Mouse (Mus musculus): ENCODE results near the gene Col4a2.

Gene Col4a2

GRCm38 (mm10) chr8:11324801-11325395 is 12.3 kb downstream of the Col4a2 start:
- DNase-seq (ENCODE audit: low spot score) = no peak

- DNase-seq (ENCODE audit: low spot score) = no peak
Observed at GRCm38 (mm10) chr8:11327298-11327697, 14.7 kb downstream of the Col4a2 start.

DNA sequence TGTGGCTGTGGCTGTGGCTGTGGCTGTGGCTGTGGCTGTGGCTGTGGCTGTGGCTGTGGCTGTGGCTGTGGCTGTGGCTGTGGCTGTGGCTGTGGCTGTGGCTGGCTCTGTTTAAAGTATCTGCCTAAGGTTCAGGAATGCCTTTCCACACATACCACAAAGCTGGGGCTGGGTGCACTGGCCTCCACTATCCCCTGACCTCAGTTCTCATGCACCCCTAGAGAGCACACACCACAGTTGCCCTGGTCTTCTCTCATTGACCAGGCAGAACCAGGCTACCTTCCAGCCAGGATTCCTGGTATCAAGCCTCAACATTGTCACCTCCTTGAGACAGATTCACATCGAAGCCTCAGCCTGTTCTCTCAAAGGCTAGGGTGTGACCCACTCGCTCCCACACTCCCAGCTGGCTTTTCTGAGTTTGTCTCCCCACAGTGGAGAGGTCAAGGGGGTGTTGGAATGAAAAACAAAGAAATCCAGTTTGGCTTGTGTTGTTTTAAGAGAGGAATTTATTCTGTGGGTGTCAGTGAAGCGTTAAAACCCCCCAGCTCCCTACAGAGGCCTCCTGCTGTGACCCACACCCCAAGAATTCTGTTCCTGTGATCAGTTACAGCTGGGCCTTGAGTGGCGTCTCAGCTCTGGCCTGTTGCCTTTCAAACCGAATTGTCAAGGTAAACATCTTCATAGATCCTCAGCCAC is 15.3 kb downstream of the Col4a2 start:
- DNase-seq (ENCODE audit: low spot score) = no peak

DNA sequence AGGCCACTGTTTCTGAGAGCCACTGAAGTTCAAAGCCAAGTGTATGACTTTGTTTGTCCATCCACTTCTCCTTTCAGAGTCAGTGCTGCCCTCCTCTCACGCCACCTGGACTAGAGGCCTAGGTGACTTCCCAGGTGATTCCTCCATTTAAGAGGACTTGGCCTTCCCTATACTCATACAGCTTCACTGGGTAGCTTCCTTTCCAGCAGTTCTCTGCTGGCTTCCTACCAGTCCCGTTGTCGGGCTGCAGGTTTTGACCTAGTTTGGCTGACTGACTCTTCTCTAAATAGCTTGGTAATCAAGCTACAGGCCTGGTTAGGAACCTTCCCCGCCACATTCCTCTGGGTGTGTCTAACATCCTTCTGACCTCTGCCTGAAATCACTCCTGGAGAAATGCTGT is 19.0 kb downstream of the Col4a2 start:
- no peak for DNase-seq (ENCODE audit: low spot score)

- no peak for DNase-seq (ENCODE audit: low spot score)
Observed at GRCm38 (mm10) chr8:11333746-11334145, 21.1 kb downstream of the Col4a2 start.

DNA sequence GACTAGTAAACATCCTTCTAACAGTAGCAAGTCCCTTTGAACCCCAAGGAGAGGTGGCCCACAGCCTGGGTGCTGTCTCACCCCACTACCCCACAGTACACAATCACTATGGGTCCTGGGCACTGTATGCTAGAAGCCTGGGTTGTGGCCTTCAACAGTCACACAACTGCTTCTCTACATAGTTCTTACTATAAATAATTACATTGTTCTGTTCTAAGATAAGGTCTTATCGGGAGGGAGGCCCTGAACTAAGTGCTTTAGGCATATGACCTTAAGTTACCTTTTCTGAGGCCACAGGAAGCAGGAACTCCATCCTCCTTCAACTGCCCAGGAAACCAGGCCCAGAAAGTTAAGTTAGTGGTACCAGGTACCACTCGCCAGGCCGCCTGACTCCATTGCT is 21.9 kb downstream of the Col4a2 start:
- no peak for DNase-seq (ENCODE audit: low spot score)

DNA sequence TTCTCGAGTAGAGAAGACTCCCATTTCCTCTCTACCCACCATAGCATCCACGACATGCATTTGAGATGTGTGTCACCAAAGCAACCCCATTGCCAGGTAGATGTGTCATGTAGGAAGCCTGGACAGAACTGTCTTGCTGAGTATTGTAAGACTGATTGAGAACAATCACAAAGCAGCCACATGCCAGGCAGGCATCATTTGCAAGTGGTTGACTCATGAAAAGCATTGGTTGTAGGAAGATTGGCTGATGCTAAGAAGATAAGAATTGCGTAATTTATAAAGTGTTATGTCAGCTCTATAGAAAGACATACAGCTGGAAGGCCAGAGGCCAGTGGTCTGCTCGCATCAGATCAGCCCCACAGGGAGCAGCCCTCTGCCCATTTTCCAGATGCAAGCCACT is 22.6 kb downstream of the Col4a2 start:
- no peak for DNase-seq (ENCODE audit: low spot score)

GRCm38 (mm10) chr8:11336346-11336745 is 23.7 kb downstream of the Col4a2 start:
- no peak for DNase-seq (ENCODE audit: low spot score)

- no peak for DNase-seq (ENCODE audit: low spot score)
Observed at GRCm38 (mm10) chr8:11337642-11338041, 25.0 kb downstream of the Col4a2 start.

DNA sequence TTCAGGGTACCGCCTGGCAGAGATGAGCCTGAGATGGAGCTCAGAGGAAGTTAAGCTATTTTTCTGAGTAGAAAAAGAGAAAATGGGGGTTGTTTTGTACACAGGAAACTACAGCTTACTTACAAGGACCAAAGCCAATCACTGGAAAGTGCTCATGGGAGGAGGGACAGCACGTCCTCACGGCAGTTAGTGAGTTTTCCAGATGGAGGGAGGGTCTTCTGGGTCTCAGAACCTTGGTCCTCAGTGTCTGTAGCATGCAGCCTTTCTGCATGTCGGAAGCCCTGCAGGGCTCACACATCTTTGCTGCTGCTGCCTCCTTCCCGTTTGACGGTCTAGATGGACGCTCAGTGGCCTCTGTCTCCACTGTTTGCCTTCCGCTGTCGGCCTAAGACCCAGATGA is 25.9 kb downstream of the Col4a2 start:
- DNase-seq (ENCODE audit: low spot score) = no peak

GRCm38 (mm10) chr8:11340310-11341110 is 27.9 kb downstream of the Col4a2 start:
- DNase-seq (ENCODE audit: low spot score) = no peak

DNA sequence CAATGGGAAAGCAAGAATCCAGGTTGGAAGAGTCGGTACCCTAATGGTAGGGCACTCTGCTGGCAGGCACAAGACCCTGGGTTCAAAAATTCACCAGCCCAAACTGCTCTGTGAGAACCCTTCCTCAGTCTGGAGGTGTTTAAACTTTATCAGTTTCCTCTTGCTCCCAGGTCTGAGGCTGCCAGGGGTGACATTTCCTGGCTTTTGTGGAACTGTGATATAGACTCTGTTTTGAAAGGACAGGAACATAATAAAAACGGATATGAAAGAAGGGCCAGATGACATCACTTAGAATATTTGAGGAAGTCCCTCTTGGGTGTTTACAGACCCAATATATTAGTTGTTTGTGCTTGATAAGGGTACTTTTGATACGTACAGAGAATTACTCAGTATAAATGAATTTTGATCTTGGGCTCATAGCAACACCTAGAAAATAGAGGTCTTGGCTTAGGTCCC is 28.5 kb downstream of the Col4a2 start:
- DNase-seq (ENCODE audit: low spot score) = no peak

- no peak for DNase-seq (ENCODE audit: low spot score)
Observed at GRCm38 (mm10) chr8:11344459-11344858, 31.9 kb downstream of the Col4a2 start.

- DNase-seq (ENCODE audit: low spot score) = no peak
Observed at GRCm38 (mm10) chr8:11346225-11346624, 33.6 kb downstream of the Col4a2 start.

GRCm38 (mm10) chr8:11347699-11348098 is 35.1 kb downstream of the Col4a2 start:
- DNase-seq (ENCODE audit: low spot score) = no peak

- DNase-seq (ENCODE audit: low spot score) = no peak
Observed at GRCm38 (mm10) chr8:11348622-11349021, 36.0 kb downstream of the Col4a2 start.

- no peak for DNase-seq (ENCODE audit: low spot score)
Observed at GRCm38 (mm10) chr8:11351355-11351754, 38.8 kb downstream of the Col4a2 start.

GRCm38 (mm10) chr8:11352514-11352913 is 39.9 kb downstream of the Col4a2 start:
- DNase-seq (ENCODE audit: low spot score) = no peak

- DNase-seq (ENCODE audit: low spot score) = no peak
Observed at GRCm38 (mm10) chr8:11354800-11355451, 42.3 kb downstream of the Col4a2 start.

- DNase-seq (ENCODE audit: low spot score) = no peak
Observed at GRCm38 (mm10) chr8:11355900-11356299, 43.3 kb downstream of the Col4a2 start.

GRCm38 (mm10) chr8:11356776-11357175 is 44.2 kb downstream of the Col4a2 start:
- DNase-seq (ENCODE audit: low spot score) = no peak

DNA sequence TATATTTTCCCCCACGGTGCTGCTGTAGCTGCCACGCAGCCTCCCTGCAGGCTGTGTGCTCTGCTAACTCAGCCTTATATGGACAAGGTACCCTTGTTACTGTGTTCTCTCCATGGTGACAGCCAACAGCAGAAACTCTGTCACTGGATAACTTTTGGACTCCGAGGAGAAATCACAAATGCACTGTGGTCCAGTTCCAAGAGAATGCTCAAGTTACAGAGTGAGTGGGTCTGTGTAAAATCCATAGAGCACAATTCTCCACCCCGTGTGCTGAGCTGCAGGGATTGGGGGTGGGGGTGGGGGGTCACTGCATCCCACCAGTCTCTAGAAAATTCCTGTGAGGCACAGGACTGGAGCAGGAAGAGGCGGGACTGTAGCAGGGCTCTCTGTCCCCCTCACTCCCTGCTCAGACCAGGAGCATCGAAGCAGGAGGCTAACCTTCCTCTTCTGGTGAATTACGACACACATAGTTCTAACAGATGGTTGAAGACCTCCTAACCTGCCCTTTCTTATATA is 45.4 kb downstream of the Col4a2 start:
- DNase-seq (ENCODE audit: low spot score) = no peak
